Mouse (Mus musculus) testis, adult 2 months (tissue): ENCODE measurements around the gene Gpr19.

Experiments used
- CTCF ChIP-seq: fragments of 200-500 bp; IDR thresholded peaks from 2 replicates; pipeline ENCODE4 v1.5.1; 2012; ENCODE audit warnings: low read depth, mild to moderate bottlenecking, inconsistent platforms, low read length, moderate library complexity; ENCODE audit not compliant: control insufficient read depth, insufficient read depth, insufficient replicate concordance
- POLR2A ChIP-seq: fragments of 200-500 bp; IDR thresholded peaks from 2 replicates; pipeline ENCODE4 v1.6.1; 2012; ENCODE audit warnings: low read depth, mild to moderate bottlenecking, inconsistent platforms, low read length, moderate library complexity; ENCODE audit not compliant: control insufficient read depth

DNA sequence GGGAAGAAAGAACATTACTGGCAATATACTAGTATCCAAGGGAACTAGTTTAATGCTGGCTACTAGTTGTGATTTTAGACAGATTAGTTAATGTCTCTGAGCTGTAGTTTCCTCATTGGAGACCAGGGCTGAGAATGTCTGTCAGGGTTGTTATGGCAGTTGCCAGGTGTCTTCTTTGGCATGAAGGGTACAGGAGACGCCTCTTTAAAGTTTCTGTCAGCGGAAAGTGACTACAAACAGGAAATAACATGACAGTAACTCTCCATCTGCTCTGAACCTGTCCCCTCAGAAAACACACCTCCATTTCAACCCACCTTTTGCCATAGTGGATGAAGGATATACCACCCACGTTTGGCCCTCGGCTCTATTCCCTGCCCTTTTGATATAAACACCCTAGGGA lies 14.7 kb downstream of the Gpr19 start:
- TF ChIP-seq CTCF (no peak), POLR2A (no peak)
